Mouse (Mus musculus) layer of hippocampus, postnatal 14 days (tissue): ENCODE data around the gene Mettl7b. TPM values are rescaled to one million over a fixed set of nuclear protein-coding genes. Genes with fewer than 3 reads are reported as not detected.
"Not testable (repeated sequence)": the region's sequence is repeated elsewhere in the genome, so short reads cannot be mapped to it uniquely, and the experiment has no call there.

Source experiments
- DNase-seq, 2 experiments: peaks; one replicate each; pipeline ENCODE4 v3.0.0; 2021 to 2022; ENCODE audit warnings: low spot score in 2 of 2, mixed read lengths in 1 of 2
- long read RNA-seq, 2 experiments: library from polyadenylated mRNA; stranded (forward); transcript quantifications; one replicate each; pipeline ENCODE4 v2.0.0; 2021
- total RNA-seq, 2 experiments: library from RNA; stranded (reverse); gene quantifications; 2 replicates each; pipeline ENCODE4 v1.2.3; 2021

Mettl7b gene
- not detected for total RNA-seq
- long read RNA-seq, experiment 1, result 0 reads
- long read RNA-seq, experiment 2, result 0 reads

DNA sequence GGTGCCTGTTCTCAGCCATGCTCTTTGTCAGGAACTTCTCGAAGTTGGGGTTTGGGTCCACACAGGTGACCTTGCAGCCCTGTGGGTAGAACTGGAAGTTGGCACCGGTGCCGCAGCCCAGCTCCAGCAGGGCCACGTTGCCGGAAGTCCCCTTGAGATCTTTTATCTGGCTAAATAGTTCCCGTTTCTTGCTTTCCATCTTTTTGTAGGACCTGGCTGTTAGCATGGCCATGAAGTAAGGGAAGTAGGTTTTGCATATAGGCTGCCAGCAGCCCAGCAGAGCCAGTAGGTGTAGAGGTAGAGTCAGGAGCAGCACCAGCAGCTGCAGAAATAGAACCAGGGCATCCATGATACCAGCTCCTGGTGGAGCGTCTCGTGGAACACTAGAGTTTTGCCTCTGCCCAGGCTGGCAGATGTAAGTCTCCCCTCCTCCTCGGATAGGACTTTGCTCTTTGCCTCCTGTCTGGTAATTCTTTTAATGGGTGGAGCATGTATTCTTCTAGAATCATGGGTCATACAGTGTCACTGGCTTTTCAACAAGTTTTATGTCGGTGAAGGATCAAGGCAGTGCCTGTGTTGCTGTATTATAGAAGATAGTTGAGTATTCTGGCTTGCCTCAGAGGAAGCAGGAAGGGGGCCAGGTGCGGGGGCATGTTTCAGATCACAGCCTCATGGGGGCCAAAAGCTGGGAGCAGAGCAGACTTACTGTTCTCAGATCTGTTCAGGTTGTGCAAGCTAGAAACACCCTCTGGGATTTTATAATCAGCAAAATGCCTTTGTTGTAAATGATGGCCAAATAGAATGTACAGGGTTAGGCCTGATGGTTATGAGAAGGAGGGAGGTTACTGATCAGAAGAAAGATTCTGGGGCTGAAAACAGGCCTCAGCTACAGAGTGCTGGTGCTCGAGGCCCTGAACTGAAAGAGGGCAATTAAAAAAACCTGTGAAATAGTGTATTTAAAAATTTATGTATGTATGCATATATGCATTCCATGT lies at the start of gene Mettl7b:
Gene Mettl7b, minus strand, starts transcription at position 399 of the 995 bp plus-strand sequence.
- DNase-seq, result no peak

DNA sequence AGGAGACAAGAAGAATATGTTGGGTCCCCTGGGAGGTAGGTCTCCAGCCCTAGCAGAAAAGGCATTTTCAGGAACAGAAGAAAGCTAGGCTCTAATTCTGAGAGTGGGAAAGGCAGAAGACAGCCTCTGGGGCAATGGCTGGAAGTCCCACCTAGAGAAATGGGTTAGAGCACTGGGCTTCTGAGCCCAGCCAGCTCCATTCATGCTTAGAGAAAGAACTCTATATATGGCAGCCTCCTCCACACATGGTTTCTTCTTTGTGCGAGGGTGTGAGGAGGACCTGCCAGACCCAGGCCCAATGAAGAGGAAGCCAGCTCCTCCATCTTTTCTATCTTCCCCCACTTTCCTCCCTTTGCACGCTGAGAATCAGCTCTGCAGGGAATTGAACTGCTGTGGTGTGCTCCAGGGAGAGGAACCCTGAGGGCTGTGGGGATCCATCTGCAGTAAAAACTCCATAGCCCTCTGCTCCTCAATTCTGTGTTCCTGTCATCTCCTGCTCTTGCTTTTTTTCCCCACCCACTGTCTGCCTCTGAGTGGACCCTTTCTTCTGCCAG lies 49.6 kb upstream of the Mettl7b start, which contains the start of gene Olfr763:
Gene Olfr763, plus strand, starts transcription at position 504 of the 554 bp plus-strand sequence.
- no peak for DNase-seq

DNA sequence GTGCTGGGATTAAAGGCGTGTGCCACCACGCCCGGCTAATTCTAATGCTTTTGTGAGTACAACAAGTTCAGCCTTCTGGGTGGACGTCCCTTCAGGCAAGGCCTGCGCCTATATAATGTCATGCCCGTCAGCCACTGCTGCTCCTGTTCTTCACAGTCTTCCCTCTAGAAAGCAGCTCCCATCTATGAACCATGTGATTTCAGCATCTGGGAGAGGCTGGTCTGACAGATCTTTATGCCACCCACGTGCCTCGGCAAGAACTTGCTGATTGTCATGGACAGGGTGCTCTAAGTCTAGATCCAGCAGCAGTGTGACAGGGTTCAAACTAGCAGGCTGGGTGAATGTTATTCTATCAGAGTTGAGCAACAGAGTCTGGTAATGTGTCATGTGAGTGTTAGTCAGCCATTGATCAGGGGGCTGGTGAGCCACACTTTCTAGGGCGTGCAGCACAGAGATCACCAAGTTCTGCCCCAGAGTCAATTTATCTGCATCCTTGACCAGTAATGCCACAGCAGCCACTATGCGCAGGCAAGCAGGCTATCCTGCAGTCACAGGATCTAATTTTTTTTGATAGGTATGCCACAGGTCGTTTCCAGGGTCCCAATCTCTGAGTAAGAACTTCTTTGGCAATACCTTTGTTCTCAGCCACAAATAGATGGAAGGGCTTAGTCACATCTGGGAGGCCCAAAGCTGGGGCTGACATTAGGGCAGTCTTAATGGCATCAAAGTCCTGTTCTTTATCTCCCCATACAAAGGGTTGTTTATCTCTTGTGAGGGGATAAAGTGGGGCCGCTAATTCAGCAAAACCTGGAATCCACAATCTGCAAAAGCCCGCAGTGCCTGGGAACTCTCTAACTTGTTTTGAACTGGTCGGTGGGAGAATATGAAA lies 43.5 kb upstream of the Mettl7b start:
- no peak for DNase-seq

DNA sequence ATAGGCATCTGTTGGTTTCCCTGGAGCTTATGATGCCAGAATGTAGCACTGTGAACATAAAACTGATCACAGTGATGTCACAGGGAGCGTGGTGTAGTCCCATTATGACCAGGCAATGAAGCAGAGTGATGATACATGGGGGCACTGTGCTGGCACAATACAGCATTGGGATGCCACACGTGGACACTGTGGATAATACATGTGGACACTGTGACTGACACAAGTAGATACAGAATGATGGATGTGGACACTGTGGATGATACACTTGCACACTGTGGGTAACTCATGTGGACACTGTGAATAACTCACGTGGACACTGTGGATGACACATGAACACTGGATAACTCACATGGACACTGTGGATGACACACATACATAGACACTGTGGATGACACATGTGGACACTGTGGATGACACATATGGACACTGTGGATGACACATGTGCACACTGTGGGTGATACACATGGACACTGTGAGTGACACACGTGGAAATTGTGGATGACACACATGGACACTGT lies 35.8 kb upstream of the Mettl7b start:
- DNase-seq, result no peak

DNA sequence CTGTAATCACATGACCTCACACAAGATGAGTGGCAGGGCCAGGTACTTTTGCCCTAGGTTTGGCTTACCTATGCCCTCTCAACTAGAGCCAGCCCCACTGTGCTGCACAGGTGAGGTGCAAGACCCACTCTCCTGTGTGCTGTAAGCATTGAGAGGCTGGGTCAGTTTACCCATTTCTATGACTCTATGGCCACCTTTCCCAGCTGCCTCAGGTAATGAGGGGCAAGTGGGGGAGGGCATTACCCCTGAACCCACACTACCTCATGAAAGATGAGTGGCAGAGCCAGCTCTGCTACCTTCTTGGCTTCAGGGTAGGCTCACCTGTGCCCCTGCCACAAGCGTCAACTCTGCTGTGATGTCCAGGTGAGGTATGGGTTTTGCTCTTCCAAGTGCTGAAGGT lies 35.0 kb upstream of the Mettl7b start:
- no peak for DNase-seq

DNA sequence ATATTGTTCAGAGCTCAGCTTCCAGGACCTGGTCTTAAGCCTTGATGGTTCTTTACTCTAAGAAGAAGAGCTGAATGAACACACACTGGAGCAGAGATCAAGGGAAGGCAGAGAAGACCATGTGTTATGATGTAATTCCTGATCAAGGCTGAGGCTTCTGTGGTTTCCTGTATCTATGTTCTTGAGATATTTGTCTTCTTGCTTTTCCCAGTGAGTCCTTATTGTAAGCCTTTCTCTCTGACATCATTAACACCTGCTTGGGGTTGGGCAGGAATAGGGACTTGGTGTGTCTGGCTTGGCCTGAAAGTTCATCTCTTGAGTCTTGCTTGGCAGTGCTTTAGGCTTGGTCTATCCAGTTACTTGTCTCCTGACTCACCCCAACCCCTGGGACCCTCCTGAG lies 30.2 kb upstream of the Mettl7b start:
- no peak for DNase-seq

DNA sequence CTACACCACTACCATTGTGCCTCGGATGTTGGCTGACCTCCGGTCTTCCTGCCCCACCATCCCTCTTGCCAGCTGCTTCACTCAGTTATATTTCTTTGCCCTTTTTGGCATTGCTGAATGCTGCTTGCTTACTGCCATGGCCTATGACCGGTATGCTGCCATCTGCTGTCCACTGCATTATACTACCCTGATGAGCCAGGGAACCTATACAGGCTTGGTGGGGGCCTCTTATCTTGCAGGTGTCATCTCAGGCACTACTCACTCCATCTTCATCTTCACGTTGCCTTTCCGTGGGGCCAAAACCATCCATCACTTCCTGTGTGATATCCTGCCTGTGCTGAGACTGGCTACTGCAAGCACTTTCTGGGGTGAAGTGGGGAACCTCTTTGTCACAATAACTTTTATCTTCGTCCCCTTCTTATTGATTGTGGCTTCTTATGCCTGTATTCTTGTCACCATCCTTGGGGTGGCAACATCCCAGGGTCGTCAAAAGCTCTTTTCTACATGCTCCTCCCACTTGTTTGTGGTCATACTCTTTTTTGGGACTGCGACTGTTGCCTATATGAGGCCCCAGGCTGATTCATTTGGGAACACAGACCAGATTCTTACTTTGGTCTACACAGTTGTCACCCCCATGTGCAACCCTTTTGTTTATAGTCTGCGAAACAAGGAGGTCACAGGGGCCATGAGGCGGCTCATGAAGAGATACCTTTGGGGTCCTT lies 29.5 kb upstream of the Mettl7b start:
- DNase-seq, result not testable (repeated sequence)

DNA sequence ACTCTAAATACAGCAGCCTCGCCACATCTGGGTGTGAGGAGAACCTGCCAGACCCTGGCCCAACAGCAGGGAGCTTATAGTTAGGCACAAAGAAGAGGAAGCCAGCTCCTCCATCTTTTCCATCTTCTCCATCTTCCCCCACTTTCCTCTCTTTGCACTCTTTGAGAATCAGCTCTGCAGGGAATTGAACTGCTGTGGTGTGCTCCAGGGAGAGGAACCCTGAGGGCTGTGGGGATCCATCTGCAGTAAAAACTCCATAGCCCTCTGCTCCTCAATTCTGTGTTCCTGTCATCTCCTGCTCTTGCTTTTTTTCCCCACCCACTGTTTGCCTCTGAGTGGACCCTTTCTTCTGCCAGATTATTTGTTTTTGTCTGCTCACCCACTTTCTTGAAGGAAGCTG lies 28.3 kb upstream of the Mettl7b start, which contains the start of gene Olfr9:
Gene Olfr9, plus strand, starts transcription at position 301 of the 400 bp plus-strand sequence.
- not testable (repeated sequence) for DNase-seq

DNA sequence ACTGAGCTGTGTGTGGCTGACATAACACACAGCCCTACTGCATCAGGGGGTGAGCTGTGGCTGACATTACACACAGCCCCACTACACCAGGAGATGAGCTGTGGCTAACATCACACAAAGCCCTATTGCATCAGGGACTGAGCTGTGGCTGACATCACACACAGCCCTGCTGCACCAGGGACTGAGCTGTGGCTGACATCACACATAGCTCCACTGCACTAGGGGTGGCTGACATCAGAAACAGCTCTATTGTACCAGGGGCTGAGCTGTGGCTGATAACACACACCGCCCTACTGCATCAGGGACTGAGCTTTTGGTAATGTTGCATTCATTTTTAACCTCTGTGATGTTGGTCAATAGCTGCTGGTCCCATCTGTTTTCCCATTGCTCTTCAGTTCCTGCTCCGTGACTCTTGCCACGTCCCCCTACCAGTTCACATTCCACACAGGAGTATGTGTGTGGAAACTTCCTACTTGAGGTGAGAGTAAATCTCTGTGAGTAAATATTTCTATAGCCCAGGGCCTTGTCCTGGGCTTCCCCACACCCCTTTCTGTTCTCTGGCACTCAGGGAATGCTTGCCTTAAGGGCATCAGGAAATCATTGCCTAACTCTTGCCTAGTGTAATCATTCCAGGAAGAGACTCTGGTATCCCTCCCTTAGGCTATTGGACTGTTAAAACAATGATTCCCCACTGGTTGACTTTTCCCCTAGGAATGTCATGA lies 20.0 kb upstream of the Mettl7b start:
- DNase-seq, result no peak

DNA sequence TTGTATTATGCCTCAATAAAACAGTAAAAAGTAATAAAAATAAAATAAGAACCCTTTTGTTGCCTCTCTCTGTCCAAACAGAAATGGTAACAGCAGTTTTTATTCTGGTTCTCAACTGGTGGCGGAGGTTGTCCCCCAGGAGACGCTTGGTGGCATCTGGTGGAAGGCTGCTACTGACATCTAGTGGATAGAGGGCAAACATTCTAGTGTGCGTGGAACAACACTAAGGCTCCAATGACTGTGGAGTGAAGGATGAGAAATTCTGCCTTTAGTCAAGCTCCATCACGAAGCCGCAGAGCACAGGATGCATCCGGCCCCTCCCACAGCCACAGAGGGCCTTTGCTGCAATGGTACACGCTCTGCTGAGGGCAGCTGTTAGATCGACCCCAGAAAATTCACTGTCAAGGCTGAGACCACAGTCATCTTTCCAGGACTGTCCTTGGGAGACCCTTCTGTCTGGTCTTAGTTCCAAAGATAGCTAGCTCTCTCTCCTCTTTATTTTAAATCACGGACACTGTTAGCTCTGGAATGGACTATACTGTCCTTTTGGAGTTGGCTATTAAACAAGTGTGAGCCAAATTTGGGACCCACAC lies 16.8 kb upstream of the Mettl7b start:
- DNase-seq, result peak; percentile 47 to 77

DNA sequence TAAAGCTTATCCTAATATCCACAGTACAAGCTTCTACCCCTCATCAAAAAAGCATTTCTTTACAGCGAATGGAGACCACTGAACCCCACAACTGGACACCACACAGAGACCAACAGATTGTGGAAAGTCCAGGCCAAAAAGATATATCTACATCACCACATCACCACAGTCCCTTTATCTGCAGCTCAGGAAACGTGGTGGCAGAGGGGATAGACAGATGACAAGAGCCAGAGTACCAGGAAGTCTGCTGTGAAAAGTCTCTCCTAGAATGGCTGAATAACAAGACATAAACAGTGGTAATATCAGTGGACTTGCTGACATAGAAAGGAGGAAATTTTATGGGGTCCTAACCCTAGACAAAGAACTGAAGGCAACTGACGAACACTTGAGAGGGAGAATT lies 15.6 kb upstream of the Mettl7b start:
- no peak for DNase-seq

DNA sequence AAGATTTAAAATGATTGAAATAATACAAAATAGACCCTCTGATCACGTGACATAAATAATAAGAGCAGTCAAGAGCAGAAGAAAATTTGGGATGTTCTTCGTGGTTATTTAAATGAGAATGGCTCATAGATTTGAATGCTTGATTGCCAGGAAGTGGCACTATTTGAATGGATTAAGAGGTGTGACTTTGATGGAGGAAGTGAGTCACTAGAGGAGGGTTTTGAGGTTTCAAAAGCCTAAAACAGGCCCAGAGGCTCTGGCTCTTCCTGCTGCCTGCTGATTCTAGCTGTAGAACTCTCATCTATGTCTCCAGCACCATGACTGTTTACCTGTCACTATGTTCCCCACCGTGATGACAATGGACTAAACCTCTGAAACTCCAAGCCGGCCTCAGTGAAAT lies 12.1 kb upstream of the Mettl7b start:
- DNase-seq, result no peak

DNA sequence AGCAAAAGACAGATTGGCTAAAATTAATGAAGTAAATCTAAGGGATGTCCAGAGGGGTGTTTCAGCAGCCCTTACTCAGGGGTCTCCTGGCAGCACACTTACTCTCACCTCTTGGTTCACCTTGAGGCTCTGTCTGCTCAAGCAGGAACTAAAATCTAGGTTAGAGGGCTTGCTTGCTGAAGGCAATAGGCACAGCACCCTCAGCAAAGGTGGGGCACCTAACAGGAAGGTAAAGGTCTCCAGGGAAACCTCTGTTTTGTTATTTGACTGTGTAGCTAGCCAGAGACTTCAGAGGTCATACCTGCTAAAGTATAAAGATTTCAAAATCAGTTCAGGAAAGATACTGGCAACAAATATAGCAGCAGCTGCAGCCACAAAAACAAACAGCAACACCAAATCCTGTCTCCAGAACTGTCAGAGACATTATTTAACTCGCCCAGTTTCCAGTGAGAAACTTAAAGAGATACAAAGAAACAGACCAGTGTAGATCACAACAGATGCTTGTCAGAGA lies 10.0 kb upstream of the Mettl7b start:
- DNase-seq, result no peak

DNA sequence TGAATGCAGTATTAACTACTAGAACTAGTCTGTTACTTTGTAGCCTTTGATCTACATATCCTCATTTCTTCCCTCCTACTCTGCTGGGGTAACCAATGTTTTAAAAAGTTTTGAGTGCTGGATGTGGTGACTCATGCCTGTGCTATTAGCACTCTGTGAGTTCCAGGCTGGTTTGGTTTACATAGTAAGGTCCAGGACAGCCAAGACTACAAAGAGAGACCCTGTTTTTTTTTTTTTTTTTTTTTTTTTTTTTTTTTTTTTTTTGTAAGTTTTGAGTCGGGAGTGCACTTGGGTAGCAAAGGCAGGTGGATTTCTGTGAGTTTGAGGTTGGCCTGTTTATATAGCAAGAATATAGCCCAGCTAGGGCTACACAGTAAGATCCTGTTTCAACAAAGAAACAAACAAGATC lies 7.6 kb upstream of the Mettl7b start:
- DNase-seq, result no peak

DNA sequence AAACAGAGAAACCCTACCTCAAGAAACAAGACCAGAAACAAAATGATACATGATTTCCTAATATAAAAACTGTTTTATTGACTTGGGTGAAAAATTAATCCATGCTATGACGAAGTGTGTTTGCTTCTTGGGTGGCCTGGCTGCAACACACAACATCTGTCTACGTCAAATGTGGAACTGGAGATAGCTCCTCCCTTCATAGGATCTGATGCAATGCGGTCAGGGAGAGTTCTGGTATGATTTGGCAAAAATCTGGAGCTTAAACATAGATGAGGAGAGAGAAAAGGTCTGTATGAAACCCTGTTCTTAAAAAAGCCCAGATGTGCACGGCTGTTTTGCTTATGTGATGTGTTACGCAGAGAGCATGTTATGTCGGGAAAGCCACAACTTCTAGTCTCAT lies 5.1 kb upstream of the Mettl7b start:
- no peak for DNase-seq

DNA sequence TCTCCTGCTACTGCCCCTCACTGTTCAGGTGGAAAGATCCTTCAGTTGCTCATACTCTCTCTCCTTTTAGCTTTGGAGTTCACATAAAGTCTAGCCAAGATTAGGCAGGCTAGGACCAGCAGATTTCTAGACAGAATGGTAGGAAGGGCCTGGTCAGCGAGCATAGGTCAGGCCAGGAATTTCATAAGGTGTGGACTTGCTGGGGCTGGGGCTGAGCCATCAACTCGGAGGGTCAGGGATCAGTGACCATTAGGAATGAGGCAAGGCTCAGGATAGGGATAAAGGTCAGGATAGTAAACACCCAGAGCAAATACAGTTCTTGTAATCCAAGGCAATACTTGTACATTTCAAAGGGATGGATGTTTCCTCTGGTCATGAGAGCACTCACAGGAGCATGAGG lies 4.2 kb upstream of the Mettl7b start:
- no peak for DNase-seq

DNA sequence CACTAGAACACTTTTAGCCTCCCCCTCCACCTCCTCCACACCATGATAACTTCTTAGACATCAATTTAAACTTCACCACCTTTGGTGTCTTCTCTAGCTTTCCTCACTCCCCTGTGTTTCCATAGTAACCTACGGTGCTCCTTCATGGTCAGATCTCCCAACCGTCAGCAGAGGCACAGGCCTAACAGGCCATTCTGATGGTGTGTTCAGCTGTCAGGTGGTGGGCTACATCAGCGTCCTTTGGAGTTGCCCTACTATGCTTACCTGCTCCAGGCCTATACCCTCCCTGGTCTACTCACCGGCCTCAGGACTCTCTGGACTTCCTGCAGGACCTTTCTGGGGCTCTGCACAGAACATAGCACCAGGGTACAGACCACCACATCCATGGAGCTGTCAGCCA lies 646 bp downstream of the Mettl7b start:
- DNase-seq, result no peak

DNA sequence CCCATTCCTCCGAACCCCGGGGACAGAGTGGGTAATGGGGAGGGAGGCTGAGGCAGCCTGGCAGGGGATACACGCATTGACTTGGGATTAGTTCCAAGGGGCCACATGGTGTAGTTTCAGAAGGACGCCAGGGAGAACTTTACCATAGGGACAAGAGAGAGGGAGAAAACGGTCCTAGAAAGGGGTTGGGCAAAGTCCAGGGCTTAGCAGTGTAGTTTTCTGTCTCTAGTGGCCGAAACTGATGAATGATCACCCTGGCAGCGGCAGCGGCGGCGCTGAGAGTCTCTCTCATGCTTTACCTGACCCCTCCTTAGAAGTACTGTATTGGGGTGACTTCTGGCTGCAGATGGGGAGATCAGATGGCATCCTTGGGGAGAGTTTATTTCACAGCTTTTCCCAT lies 2.4 kb downstream of the Mettl7b start:
- no peak for DNase-seq
